Mouse (Mus musculus) bone marrow macrophage, adult 2 months (primary cell): Measurements from ENCODE around the gene Fancc.

Source experiments
- CTCF ChIP-seq: IDR thresholded peaks from 2 replicates; pipeline ENCODE4 v1.5.1; 2012; ENCODE audit warnings: low read depth, mild to moderate bottlenecking, low read length, moderate library complexity
- POLR2A ChIP-seq: IDR thresholded peaks from 2 replicates; pipeline ENCODE4 v1.6.1; 2012; ENCODE audit warnings: mild to moderate bottlenecking, low read depth, low read length, borderline replicate concordance

DNA sequence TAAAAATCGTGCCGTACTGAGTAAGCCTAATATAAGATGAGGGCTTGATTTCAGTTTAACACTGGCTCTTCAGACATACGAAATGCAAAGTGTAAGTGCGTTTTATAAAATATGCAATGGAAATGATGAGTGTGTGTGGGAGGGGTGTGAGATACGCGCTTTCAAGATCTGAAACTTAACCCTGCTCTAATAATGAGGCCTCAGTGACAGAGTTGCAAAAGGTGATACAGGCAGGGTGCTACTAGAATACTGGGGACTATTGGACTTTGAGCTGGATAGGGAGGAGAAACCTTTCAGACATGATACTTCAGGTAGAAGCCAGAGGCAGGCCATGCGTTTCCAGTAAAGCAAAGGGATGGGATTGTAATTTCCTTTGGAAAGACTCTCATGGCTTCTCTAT, 259.0 kb downstream of the Fancc start:
- TF ChIP-seq POLR2A: no peak
- TF ChIP-seq CTCF: no peak
